Mouse (Mus musculus): Measurements from ENCODE around the gene S100a6.

The S100a6 gene

GRCm38 (mm10) chr3:90612728-90613291, at the start of gene S100a6:
S100a6 (plus strand) TSS chr3:90612882.
- CTCF ChIA-PET = interaction anchor here (0.6 to 1.4 kb wide), 4 partner anchors 12 to 218 kb away, joined by 3 to 18 read pairs (median 6); no protein-coding TSS in a partner anchor

GRCm38 (mm10) chr3:90574691-90575090, 38.0 kb upstream of the S100a6 start:
- CTCF ChIA-PET = no interaction called here

- CTCF ChIA-PET = no interaction called here
Observed at GRCm38 (mm10) chr3:90575320-90575719, 37.4 kb upstream of the S100a6 start.

GRCm38 (mm10) chr3:90576351-90577001, 36.2 kb upstream of the S100a6 start:
- CTCF ChIA-PET = no interaction called here

GRCm38 (mm10) chr3:90579433-90579832, 33.2 kb upstream of the S100a6 start:
- CTCF ChIA-PET = no interaction called here

- CTCF ChIA-PET = interaction anchor here (0.5 kb wide), 1 partner anchor 23 kb away, joined by 3 read pairs; no protein-coding TSS in a partner anchor
Observed at GRCm38 (mm10) chr3:90581141-90581540, 31.5 kb upstream of the S100a6 start.

- CTCF ChIA-PET = interaction anchor here (0.8 kb wide), 1 partner anchor 33 kb away, joined by 8 read pairs; no protein-coding TSS in a partner anchor
Observed at GRCm38 (mm10) chr3:90582156-90582555, 30.5 kb upstream of the S100a6 start.

GRCm38 (mm10) chr3:90582556-90582955, 30.1 kb upstream of the S100a6 start:
- CTCF ChIA-PET = interaction anchor here (0.8 kb wide), 1 partner anchor 33 kb away, joined by 8 read pairs; no protein-coding TSS in a partner anchor

- CTCF ChIA-PET = no interaction called here
Observed at GRCm38 (mm10) chr3:90583893-90584292, 28.8 kb upstream of the S100a6 start.

GRCm38 (mm10) chr3:90585595-90585994, 27.1 kb upstream of the S100a6 start:
- CTCF ChIA-PET = interaction anchor here (1.0 to 3.2 kb wide), 2 partner anchors 29 to 125 kb away, joined by 3 to 20 read pairs; no protein-coding TSS in a partner anchor

- CTCF ChIA-PET = interaction anchor here (1.7 to 3.2 kb wide), 2 partner anchors 26 to 29 kb away, joined by 8 to 20 read pairs; partner anchors contain the start of gene S100a6
Observed at GRCm38 (mm10) chr3:90586016-90586643, 26.6 kb upstream of the S100a6 start.

GRCm38 (mm10) chr3:90586906-90587305, 25.8 kb upstream of the S100a6 start:
- CTCF ChIA-PET = interaction anchor here (0.8 to 3.2 kb wide), 3 partner anchors 22 to 28 kb away, joined by 3 to 20 read pairs (median 8); partner anchors contain the start of gene S100a6

GRCm38 (mm10) chr3:90587361-90588101, 25.2 kb upstream of the S100a6 start:
- CTCF ChIA-PET = interaction anchor here (0.7 to 3.2 kb wide), 4 partner anchors 19 to 28 kb away, joined by 3 to 20 read pairs (median 6); partner anchors contain the start of gene S100a6

GRCm38 (mm10) chr3:90589390-90589789, 23.3 kb upstream of the S100a6 start:
- CTCF ChIA-PET = no interaction called here

- CTCF ChIA-PET = no interaction called here
Observed at GRCm38 (mm10) chr3:90589947-90590346, 22.7 kb upstream of the S100a6 start, which contains the start of gene S100a2. S100a2 (plus strand) TSS chr3:90590247.

GRCm38 (mm10) chr3:90594466-90594865, 18.2 kb upstream of the S100a6 start:
- CTCF ChIA-PET = interaction anchor here (0.6 kb wide), 1 partner anchor 93 kb away, joined by 3 read pairs; no protein-coding TSS in a partner anchor

GRCm38 (mm10) chr3:90595556-90595955, 17.1 kb upstream of the S100a6 start:
- CTCF ChIA-PET = no interaction called here

- CTCF ChIA-PET = no interaction called here
Observed at GRCm38 (mm10) chr3:90596810-90597209, 15.9 kb upstream of the S100a6 start.

GRCm38 (mm10) chr3:90597736-90598135, 14.9 kb upstream of the S100a6 start:
- CTCF ChIA-PET = no interaction called here

- CTCF ChIA-PET = no interaction called here
Observed at GRCm38 (mm10) chr3:90598212-90598611, 14.5 kb upstream of the S100a6 start.

GRCm38 (mm10) chr3:90599401-90599800, 13.3 kb upstream of the S100a6 start:
- CTCF ChIA-PET = no interaction called here

GRCm38 (mm10) chr3:90600036-90600435, 12.6 kb upstream of the S100a6 start:
- CTCF ChIA-PET = interaction anchor here (0.7 kb wide), 1 partner anchor 12 kb away, joined by 4 read pairs; no protein-coding TSS in a partner anchor

All from spleen, embryonic (tissue).